Mouse (Mus musculus) embryonic fibroblast, embryonic 13.5 days (primary cell): ENCODE results near the gene Olfr1496. TPM values are rescaled to one million over a fixed set of nuclear protein-coding genes. Genes with fewer than 3 reads are reported as not detected.
"Not testable (repeated sequence)": the region's sequence is repeated elsewhere in the genome, so short reads cannot be mapped to it uniquely, and the experiment has no call there.

Experiments used
- H3K27ac ChIP-seq: 2 replicates; pipeline ENCODE4 v1.5.1; 2012; ENCODE audit warnings: low read length, control low read depth, inconsistent platforms; ENCODE audit not compliant: insufficient read depth
- H3K4me1 ChIP-seq: 2 replicates; pipeline ENCODE4 v1.6.1; 2011; ENCODE audit warnings: low read length; ENCODE audit not compliant: control insufficient read depth, insufficient read depth
- H3K4me3 ChIP-seq: 2 replicates; pipeline ENCODE4 v1.5.1; 2011; ENCODE audit warnings: mild to moderate bottlenecking, control low read depth, low read length; ENCODE audit not compliant: insufficient read depth
- CTCF ChIP-seq: IDR thresholded peaks from 2 replicates; pipeline ENCODE4 v1.5.1; 2011; ENCODE audit warnings: mild to moderate bottlenecking, control low read depth, low read length, moderate library complexity, borderline replicate concordance; ENCODE audit not compliant: insufficient read depth
- POLR2A ChIP-seq: IDR thresholded peaks from 2 replicates; pipeline ENCODE4 v1.6.1; 2011; ENCODE audit warnings: low read depth, mild to moderate bottlenecking, control low read depth, low read length, moderate library complexity
- polyA plus RNA-seq: library from polyadenylated mRNA; stranded (reverse); fragments of >200 nt; gene quantifications from 2 replicates; pipeline ENCODE4 v1.2.4, GENCODE M21; 2011; ENCODE audit warnings: low read depth; ENCODE audit not compliant: missing spikeins, insufficient read length

The Olfr1496 gene
- polyA plus RNA-seq: not detected in 2 replicates

- Histone ChIP-seq H3K27ac (no peak within 1 kb of the TSS), H3K4me1 (no peaks in the 10 kb centered on the region), H3K4me3 (no peak within 1 kb of the TSS)
- TF ChIP-seq CTCF (no peak), POLR2A (no peak)
These were observed at the start of gene Olfr1496 for GRCm38 (mm10) chr19:13777578-13777977. Gene Olfr1496, plus strand, starts transcription at chr19:13777878.

DNA sequence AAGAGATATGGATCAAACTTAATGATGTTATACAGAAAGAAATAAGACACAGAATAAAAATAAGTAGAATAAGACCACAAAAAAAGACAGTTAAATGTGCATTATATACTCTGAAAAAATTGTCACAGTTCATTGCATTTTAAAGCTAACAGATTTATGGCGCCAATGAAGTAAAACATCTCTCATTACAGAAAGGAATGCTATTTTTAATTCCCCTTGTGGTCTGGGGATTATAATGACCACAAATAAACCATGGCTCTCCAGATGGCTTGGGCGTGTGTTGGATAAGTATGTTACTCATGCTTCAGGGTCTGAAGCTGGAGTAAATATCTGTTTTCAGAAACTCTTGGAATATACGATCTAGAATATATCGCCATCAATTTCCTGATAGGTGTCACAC is 38.2 kb upstream of the Olfr1496 start, which contains the start of gene Olfr1494:
Gene Olfr1494, plus strand, starts transcription at position 301 of the 400 bp plus-strand sequence.
- no peak for TF ChIP-seq POLR2A
- no peak within 1 kb of the TSS for H3K27ac ChIP-seq
- H3K4me3 ChIP-seq: no peak within 1 kb of the TSS

DNA sequence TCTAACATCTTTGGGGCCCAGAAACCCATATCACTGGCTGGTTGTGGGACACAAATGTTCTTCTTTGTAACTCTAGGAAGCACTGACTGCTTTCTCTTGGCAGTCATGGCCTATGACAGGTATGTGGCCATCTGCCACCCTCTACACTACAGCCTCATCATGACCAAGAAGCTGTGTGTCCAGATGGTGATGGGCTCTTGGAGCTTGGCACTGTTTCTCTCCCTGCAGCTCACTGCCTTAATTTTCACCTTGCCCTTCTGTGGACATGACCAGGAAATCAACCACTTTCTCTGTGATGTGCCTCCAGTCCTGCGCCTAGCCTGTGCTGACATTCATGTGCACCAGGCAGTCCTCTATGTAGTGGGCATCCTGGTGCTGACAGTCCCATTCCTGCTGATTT is 28.3 kb upstream of the Olfr1496 start:
- Histone ChIP-seq H3K4me1 (no peaks in the 10 kb centered on the region), H3K27ac (no peak overlapping the region), H3K4me3 (no peak overlapping the region)
- no peak for TF ChIP-seq CTCF
- no peak for TF ChIP-seq POLR2A

More for the DNA sequence above, 38.2 kb upstream of the Olfr1496 start, which contains the start of gene Olfr1494:
- no peaks in the 10 kb centered on the region for H3K4me1 ChIP-seq

DNA sequence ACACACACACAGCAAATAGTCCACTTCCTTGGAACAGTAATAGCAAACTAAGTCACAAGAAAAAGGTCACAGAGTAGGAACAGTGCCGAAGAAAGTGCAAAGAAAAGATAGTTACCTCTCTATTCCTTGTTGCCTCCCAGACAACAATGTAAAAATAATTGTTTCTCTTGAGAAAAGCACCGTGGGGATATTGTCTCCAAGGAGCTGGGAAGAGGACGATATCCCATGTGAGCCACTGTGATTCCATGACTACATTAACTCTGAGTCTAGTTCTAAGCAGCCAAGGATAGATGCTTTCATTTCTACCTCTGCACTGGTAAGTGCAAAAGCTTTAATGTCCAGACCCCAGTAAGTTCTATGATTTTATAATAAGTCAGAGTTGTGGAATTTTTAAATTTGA is 13.4 kb upstream of the Olfr1496 start, which contains the start of gene Olfr1495:
Gene Olfr1495, plus strand, starts transcription at position 301 of the 400 bp plus-strand sequence.
- no peak within 1 kb of the TSS for H3K27ac ChIP-seq
- no peaks in the 10 kb centered on the region for H3K4me1 ChIP-seq
- no peak within 1 kb of the TSS for H3K4me3 ChIP-seq
- TF ChIP-seq CTCF (no peak), POLR2A (no peak)

DNA sequence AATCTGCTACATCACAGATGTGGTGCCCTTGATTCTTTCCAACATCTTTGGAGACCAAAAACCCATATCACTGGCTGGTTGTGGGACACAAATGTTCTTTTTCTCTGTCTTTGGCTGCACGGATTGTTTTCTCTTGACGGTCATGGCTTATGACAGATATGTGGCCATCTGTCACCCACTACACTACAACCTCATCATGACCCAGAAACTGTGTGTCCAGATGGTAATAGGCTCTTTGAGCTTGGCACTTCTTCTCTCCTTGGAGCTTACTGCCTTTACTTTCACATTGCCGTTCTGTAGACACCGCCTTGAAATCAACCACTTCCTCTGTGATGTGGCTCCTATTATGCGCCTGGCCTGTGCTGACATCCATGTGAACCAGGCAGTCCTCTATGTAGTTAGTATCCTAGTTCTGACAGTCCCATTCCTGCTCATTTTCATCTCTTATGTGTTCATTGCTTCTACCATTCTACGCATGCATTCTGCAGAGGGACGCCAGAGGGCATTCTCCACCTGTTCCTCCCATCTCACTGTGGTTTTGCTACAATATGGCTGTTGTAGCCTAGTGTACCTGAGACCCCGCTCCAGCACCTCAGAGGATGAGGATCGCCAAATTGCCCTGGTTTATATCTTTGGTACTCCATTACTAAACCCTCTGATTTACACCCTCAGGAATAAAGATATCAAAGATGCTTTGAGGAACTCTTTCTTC is 9.0 kb upstream of the Olfr1496 start:
- Histone ChIP-seq H3K4me1 (no peaks in the 10 kb centered on the region), H3K4me3 (no peak overlapping the region), H3K27ac (no peak overlapping the region)
- TF ChIP-seq POLR2A (no peak), CTCF (no peak)

DNA sequence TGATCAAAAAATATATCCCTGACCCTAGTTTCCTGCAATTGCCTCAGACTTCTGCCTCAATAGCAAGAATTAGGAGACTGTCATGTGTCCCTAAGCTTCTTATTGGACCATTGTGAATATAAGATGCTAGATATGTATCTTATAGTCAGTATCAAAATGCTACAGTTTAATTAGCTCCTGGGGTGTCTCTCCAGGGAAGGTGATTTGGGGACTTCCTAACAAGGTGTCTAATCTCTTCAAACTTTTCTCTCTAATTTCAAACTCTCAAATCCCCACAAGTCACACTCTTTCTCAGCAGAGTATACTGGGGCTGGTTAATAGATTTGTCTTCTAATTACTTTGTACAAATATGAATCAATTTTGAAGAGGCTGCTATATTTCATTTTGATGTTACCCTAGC is 20.4 kb downstream of the Olfr1496 start, which contains the start of gene Olfr1497:
Gene Olfr1497, minus strand, starts transcription at position 101 of the 400 bp plus-strand sequence.
- Histone ChIP-seq H3K4me3 (no peak within 1 kb of the TSS), H3K27ac (no peak within 1 kb of the TSS)
- TF ChIP-seq POLR2A (no peak), CTCF (no peak)

DNA sequence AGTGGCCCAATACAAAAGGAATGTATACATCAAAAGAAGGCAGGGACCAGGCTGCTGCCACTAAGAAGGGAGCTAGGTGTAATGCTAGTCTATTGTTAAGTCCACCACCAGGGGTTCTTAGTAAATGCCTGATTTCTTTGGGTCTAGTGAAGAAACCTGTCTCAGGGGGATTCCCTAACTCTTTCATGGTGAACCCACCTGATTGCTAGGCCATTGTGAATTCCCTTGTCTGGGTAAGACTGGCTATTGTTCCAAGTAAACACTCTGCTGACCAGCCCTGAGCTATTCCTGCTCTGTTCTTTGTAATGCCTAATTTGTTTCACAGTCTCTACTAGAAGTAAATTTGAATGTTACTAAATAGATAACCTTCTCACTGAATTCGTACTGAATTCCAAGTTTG is 27.8 kb downstream of the Olfr1496 start:
- not testable (repeated sequence) for H3K4me3 ChIP-seq, H3K4me1 ChIP-seq

More for the DNA sequence above, 20.4 kb downstream of the Olfr1496 start, which contains the start of gene Olfr1497:
- H3K4me1 ChIP-seq: no peaks in the 10 kb centered on the region

DNA sequence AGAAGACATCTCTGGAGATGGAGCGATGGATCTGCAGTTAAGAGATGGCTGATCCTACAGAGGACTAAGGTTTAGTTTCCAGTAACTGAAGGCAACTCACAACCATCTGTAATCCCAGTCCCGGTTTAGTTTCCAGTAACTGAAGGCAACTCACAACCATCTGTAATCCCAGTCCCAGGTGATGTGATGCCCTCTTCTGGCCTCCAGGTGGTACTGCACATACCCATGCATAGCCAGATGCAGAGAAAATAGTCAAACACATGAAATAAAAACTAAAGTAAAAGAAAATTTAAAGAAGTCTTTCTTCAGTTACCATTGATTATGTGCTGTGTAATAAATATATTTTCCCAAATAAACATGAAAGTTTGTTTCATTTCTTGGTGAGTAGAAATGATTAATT is 35.1 kb downstream of the Olfr1496 start:
- no peak overlapping the region for H3K27ac ChIP-seq
- no peak overlapping the region for H3K4me3 ChIP-seq
- no peak for TF ChIP-seq CTCF
- no peak for TF ChIP-seq POLR2A
- no peaks in the 10 kb centered on the region for H3K4me1 ChIP-seq

More for the DNA sequence above, 27.8 kb downstream of the Olfr1496 start:
- not testable (repeated sequence) for H3K27ac ChIP-seq

DNA sequence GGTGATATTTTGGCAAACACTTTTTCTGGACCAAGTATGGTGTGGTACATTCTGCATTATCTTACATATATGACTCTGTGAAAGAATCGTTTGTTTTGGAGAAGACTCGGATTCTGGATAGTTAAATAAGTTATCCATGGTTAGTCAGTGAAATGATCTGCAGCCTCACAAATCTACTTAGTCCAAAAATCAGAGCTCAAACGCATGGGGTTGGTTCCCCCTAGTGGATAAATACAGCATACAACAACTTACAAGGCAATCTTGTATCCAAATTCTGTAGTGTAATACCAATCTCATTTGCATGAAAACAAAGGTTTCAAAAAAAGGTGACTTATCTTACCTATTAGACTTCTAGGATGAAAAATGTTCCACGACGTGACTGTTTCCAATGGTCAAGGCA is 41.1 kb downstream of the Olfr1496 start:
- TF ChIP-seq CTCF (no peak), POLR2A (no peak)
- H3K27ac ChIP-seq: no peak overlapping the region
- no peak overlapping the region for H3K4me3 ChIP-seq
- no peaks in the 10 kb centered on the region for H3K4me1 ChIP-seq

DNA sequence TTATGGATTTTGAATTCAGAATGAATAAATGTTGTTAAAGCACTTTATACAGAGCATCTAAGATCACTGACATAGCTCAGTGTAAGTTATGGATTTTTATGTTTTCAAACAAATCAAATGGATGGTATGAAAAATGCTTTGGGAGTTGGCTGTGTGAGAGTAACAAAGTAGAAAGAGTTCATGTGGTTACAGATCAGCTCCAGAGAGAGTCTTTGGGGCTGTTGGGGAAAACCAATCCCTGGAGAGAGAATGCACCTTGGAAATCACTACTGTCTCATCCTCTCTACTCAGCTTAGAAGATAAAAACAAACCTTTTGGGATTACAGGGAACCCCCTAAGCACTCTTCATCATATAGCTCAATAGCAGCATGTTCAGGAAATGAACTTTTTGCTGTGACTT is 41.7 kb downstream of the Olfr1496 start, which contains the start of gene Olfr1499:
Gene Olfr1499, minus strand, starts transcription at position 101 of the 400 bp plus-strand sequence.
- no peak within 1 kb of the TSS for H3K27ac ChIP-seq
- TF ChIP-seq POLR2A: no peak
- no peak for TF ChIP-seq CTCF
- H3K4me1 ChIP-seq: no peaks in the 10 kb centered on the region
- H3K4me3 ChIP-seq: no peak within 1 kb of the TSS
